Mouse (Mus musculus) hindbrain, embryonic 15.5 days (tissue): Measurements from ENCODE around the gene Armc6. TPM values are rescaled to one million over a fixed set of nuclear protein-coding genes. Genes with fewer than 3 reads are reported as not detected.
A peak's percentile ranks its signal among the peaks of the same experiment; 100 is the strongest.

ENCODE experiments used
- ATAC-seq: fragments of 200-750 bp; cut with Nextera tagmentation; 2 replicates; pipeline ENCODE4 v1.8.0; 2017; ENCODE audit warnings: low read depth, moderate number of reproducible peaks, moderate TSS enrichment; ENCODE audit not compliant: low FRiP score
- H3K27ac ChIP-seq: fragments of 300-500 bp; sonication (generic); replicated peaks from 2 replicates; pipeline ENCODE4 v1.5.1; 2015; ENCODE audit warnings: mild to moderate bottlenecking, inconsistent platforms
- H3K27me3 ChIP-seq: fragments of 300-500 bp; sonication (generic); 2 replicates; pipeline ENCODE4 v1.6.1; 2015; ENCODE audit warnings: control low read depth, inconsistent platforms
- H3K36me3 ChIP-seq: fragments of 300-500 bp; sonication (generic); 2 replicates; pipeline ENCODE4 v1.6.1; 2015; ENCODE audit warnings: control low read depth, inconsistent platforms
- H3K4me1 ChIP-seq: fragments of 300-500 bp; sonication (generic); replicated peaks from 2 replicates; pipeline ENCODE4 v1.6.1; 2015; ENCODE audit warnings: control low read depth, inconsistent platforms
- H3K4me2 ChIP-seq: fragments of 300-500 bp; sonication (generic); 2 replicates; pipeline ENCODE4 v1.6.1; 2015; ENCODE audit warnings: moderate library complexity, mild to moderate bottlenecking, inconsistent platforms
- H3K4me3 ChIP-seq: fragments of 300-500 bp; sonication (generic); 2 replicates; pipeline ENCODE4 v1.5.1; 2015; ENCODE audit warnings: mild to moderate bottlenecking, inconsistent platforms
- H3K9ac ChIP-seq: fragments of 300-500 bp; sonication (generic); 2 replicates; pipeline ENCODE4 v1.6.1; 2015; ENCODE audit warnings: inconsistent platforms
- H3K9me3 ChIP-seq: fragments of 300-500 bp; sonication (generic); 2 replicates; pipeline ENCODE4 v1.6.1; 2016; ENCODE audit warnings: control low read depth, inconsistent platforms
- WGBS: fragments of 180-500 bp; shearing (Covaris S2); methylation state at CpG from one replicate; pipeline ENCODE4 v1.1.7; 2015; 5-methylcytosine and 5-hydroxymethylcytosine counted together
- polyA plus RNA-seq: library from polyadenylated mRNA; unstranded; fragments of >200 nt; fragmentation: Nextera tagmentation; extraction: Ambion mirVana; gene quantifications from 2 replicates; pipeline ENCODE4 v1.2.1, GENCODE M21; 2015

The Armc6 gene
- polyA plus RNA-seq, 1 experiment from 2014 or later = 114 TPM

DNA sequence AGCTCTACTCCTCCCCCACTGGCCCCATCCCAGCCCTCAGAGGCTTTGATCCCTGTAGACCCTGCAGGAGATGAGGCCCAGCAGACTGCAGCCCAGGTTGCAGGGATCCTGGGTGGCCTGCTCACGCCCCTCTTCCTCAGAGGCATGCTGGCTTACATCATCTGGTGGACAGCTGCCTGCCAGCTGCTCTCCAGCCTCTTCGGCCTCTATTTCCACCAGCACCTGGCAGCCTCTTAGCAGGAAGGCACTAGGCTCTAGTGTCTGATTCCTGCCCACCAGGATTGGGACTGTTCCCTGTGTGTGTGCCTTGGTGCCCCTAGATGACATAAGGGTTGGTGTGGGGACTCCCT lies 52.4 kb downstream of the Armc6 start:
- Histone ChIP-seq H3K9ac (no peak overlapping the region), H3K4me3 (no peak overlapping the region), H3K4me2 (no peak overlapping the region), H3K36me3 (0 out of 2 replicates have a peak, but pooled peaks cover 4% of the 10 kb centered on the region), H3K27me3 (no peaks in the 10 kb centered on the region), H3K27ac (no peak overlapping the region), H3K9me3 (no peaks in the 10 kb centered on the region), H3K4me1 (no peaks in the 10 kb centered on the region)
- no peak for ATAC-seq
- 67% methylated on average over 2 of the region's 2 CpGs for WGBS

GRCm38 (mm10) chr8:70181212-70181902 lies 52.9 kb downstream of the Armc6 start:
- no peak overlapping the region for H3K9ac ChIP-seq
- 0 out of 2 replicates have a peak, but pooled peaks cover 4% of the 10 kb centered on the region for H3K36me3 ChIP-seq
- 86% methylated on average over 16 of the region's 16 CpGs for WGBS

GRCm38 (mm10) chr8:70179082-70179481 lies 55.2 kb downstream of the Armc6 start:
- no peak overlapping the region for H3K4me3 ChIP-seq
- peaks cover 4% of the 10 kb centered on the region; the same call in 1 of the 2 replicates for H3K4me1 ChIP-seq
- H3K9me3 ChIP-seq = no peaks in the 10 kb centered on the region
- no peak overlapping the region for H3K9ac ChIP-seq
- no peak overlapping the region for H3K27ac ChIP-seq
- H3K4me2 ChIP-seq = no peak overlapping the region
- no peak for ATAC-seq
- H3K27me3 ChIP-seq = no peaks in the 10 kb centered on the region
- H3K36me3 ChIP-seq = 0 out of 2 replicates have a peak, but pooled peaks cover 4% of the 10 kb centered on the region
- WGBS = 95% methylated on average over 4 of the region's 4 CpGs

More at GRCm38 (mm10) chr8:70181212-70181902, 52.9 kb downstream of the Armc6 start:
- no peaks in the 10 kb centered on the region for H3K9me3 ChIP-seq
- no peak overlapping the region for H3K27ac ChIP-seq
- peak; percentile 27 for ATAC-seq
- no peaks in the 10 kb centered on the region for H3K4me1 ChIP-seq
- H3K27me3 ChIP-seq = no peaks in the 10 kb centered on the region
- H3K4me3 ChIP-seq = no peak overlapping the region
- H3K4me2 ChIP-seq = no peak overlapping the region

- H3K4me1 ChIP-seq = peaks cover 12% of the 10 kb centered on the region
- 95% methylated on average over 2 of the region's 2 CpGs for WGBS
- no peak overlapping the region for H3K4me3 ChIP-seq
- no peak for ATAC-seq
- 0 out of 2 replicates have a peak, but pooled peaks cover 4% of the 10 kb centered on the region for H3K36me3 ChIP-seq
- no peak overlapping the region for H3K4me2 ChIP-seq
- no peak overlapping the region for H3K9ac ChIP-seq
- no peaks in the 10 kb centered on the region for H3K9me3 ChIP-seq
- H3K27ac ChIP-seq = no peak overlapping the region
- no peaks in the 10 kb centered on the region for H3K27me3 ChIP-seq
Measured at GRCm38 (mm10) chr8:70178231-70178630, 56.0 kb downstream of the Armc6 start.

- Histone ChIP-seq H3K4me1 (peaks cover 20% of the 10 kb centered on the region), H3K9me3 (no peaks in the 10 kb centered on the region), H3K4me3 (no peak overlapping the region), H3K27me3 (no peaks in the 10 kb centered on the region), H3K36me3 (0 out of 2 replicates have a peak, but pooled peaks cover 2% of the 10 kb centered on the region), H3K9ac (no peak overlapping the region), H3K4me2 (no peak overlapping the region), H3K27ac (no peak overlapping the region)
- WGBS = 91% methylated on average over 7 of the region's 7 CpGs
- ATAC-seq = no peak
Measured at GRCm38 (mm10) chr8:70174079-70174478, 60.2 kb downstream of the Armc6 start.

- Histone ChIP-seq H3K36me3 (no peaks in the 10 kb centered on the region), H3K27me3 (no peaks in the 10 kb centered on the region), H3K27ac (no peak overlapping the region), H3K9ac (no peak overlapping the region; the same call in 1 of the 2 replicates), H3K4me2 (peak overlapping the region; percentile 68), H3K4me3 (no peak overlapping the region), H3K4me1 (peaks cover 20% of the 10 kb centered on the region), H3K9me3 (no peaks in the 10 kb centered on the region)
- ATAC-seq = no peak
- WGBS = 87% methylated on average over 5 of the region's 5 CpGs
Measured at GRCm38 (mm10) chr8:70173320-70173719, 60.9 kb downstream of the Armc6 start.

DNA sequence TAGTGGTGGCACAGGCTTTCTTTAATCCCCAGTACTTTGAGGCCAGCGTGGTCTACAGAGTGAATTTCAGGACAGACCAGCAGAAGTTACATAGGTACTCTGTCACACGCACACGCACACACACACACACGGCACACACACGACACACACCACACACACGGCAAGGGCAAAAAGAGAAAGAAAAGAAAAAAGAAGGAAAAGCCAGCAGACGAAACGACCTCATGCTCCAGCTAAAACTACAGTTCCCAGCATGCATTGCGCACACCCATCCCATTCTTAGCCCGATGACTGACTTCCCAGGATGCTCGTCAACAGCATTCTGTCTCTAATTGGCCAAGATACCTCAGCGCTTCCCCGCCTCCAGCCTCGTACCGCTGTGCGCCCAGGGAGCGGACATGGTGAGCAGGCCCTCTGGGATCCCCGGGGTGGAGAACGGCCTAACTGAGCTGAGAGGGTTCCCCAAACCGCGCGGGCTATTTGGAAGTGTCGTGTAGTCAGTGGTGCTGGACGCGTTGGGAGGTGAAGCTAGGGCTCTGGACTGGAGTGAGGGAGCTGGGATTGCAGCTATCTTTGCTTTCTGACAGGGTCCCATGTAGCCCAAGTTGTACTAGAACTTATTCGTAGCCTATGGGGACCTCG lies 62.1 kb downstream of the Armc6 start, which contains the start of gene Tmem161a:
TSS of gene Tmem161a (plus strand) at position 314 of the 639 bp plus-strand sequence.
- peak within 1 kb of the TSS; percentile 83 for H3K9ac ChIP-seq
- peak within 1 kb of the TSS; percentile 91 for H3K4me3 ChIP-seq
- H3K27ac ChIP-seq = peak within 1 kb of the TSS; percentile 76
- ATAC-seq = peak; percentile 96
- WGBS = 2% methylated on average over 27 of the region's 27 CpGs
- no peaks in the 10 kb centered on the region for H3K9me3 ChIP-seq
- H3K4me2 ChIP-seq = peak within 1 kb of the TSS; percentile 68
- H3K4me1 ChIP-seq = peaks cover 22% of the 10 kb centered on the region
- no peaks in the 10 kb centered on the region for H3K36me3 ChIP-seq
- 0 out of 2 replicates have a peak, but pooled peaks cover 2% of the 10 kb centered on the region for H3K27me3 ChIP-seq

GRCm38 (mm10) chr8:70171240-70171639 lies 63.0 kb downstream of the Armc6 start:
- Histone ChIP-seq H3K9ac (no peak overlapping the region), H3K27me3 (0 out of 2 replicates have a peak, but pooled peaks cover 4% of the 10 kb centered on the region), H3K27ac (no peak overlapping the region), H3K36me3 (no peaks in the 10 kb centered on the region), H3K4me2 (no peak overlapping the region), H3K9me3 (no peaks in the 10 kb centered on the region), H3K4me1 (peaks cover 30% of the 10 kb centered on the region), H3K4me3 (no peak overlapping the region)
- no peak for ATAC-seq
- WGBS = 90% methylated on average over 7 of the region's 7 CpGs

DNA sequence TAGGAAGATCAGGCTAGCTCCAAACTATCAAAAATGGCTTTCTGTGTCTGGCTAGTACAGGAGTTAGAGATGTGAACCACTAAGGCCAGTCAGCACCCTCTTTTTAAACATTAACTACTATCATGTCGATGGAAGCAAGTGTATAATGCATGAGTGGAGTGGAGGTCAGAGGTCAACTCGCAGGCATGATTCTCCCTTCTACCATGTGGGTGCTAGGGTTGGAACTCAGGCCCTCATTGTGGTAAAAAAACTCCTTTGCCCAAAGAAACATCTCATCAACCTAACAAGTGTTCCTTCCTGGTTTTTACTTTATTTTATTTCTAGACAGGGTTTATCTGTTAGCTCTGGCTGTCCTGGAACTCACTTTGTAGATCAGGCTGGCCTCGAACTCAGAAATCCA lies 63.5 kb downstream of the Armc6 start:
- no peaks in the 10 kb centered on the region for H3K9me3 ChIP-seq
- H3K4me3 ChIP-seq = no peak overlapping the region

More for the DNA sequence above, 63.5 kb downstream of the Armc6 start:
- no peak overlapping the region for H3K27ac ChIP-seq
- ATAC-seq = no peak
- H3K36me3 ChIP-seq = no peaks in the 10 kb centered on the region
- WGBS = 71% methylated on average over 3 of the region's 3 CpGs
- H3K4me1 ChIP-seq = peaks cover 30% of the 10 kb centered on the region
- no peak overlapping the region for H3K9ac ChIP-seq
- 0 out of 2 replicates have a peak, but pooled peaks cover 8% of the 10 kb centered on the region for H3K27me3 ChIP-seq
- H3K4me2 ChIP-seq = no peak overlapping the region

Other genes with a start within 250 kb of the Armc6 start
- gene Gatad2a, start 238.1 kb downstream of the Armc6 start, polyA plus RNA-seq = 31.7 and 33.1 TPM in 2 replicates
- 71.7 and 72.2 TPM in 2 replicates for gene Mau2, start 191.7 kb downstream of the Armc6 start, polyA plus RNA-seq
- 55.5 and 57.6 TPM in 2 replicates for gene Sugp1, start 191.7 kb downstream of the Armc6 start, polyA plus RNA-seq
- 0.97 and 2.8 TPM in 2 replicates for gene Tm6sf2, start 161.5 kb downstream of the Armc6 start, polyA plus RNA-seq
- 0.87 and 1.3 TPM in 2 replicates for gene Hapln4, start 151.0 kb downstream of the Armc6 start, polyA plus RNA-seq
- gene Ncan, start 113.6 kb downstream of the Armc6 start, polyA plus RNA-seq = 165 and 193 TPM in 2 replicates
- gene Nr2c2ap, start 103.1 kb downstream of the Armc6 start, polyA plus RNA-seq = 38.3 and 42.8 TPM in 2 replicates
- gene Rfxank, start 95.3 kb downstream of the Armc6 start, polyA plus RNA-seq = 13.0 and 13.6 TPM in 2 replicates
- 54.6 and 55.1 TPM in 2 replicates for gene Borcs8, start 95.0 kb downstream of the Armc6 start, polyA plus RNA-seq
- 0.48 and 0.80 TPM in 2 replicates for gene Mef2b, start 94.8 kb downstream of the Armc6 start, polyA plus RNA-seq
- gene Tmem161a, start 62.1 kb downstream of the Armc6 start, polyA plus RNA-seq = 47.3 and 53.1 TPM in 2 replicates
- gene Slc25a42, start 22.2 kb downstream of the Armc6 start, polyA plus RNA-seq = 8.2 and 10.2 TPM in 2 replicates
- 89.2 and 90.9 TPM in 2 replicates for gene Sugp2, start 240 bp downstream of the Armc6 start, polyA plus RNA-seq
- 30.8 and 36.5 TPM in 2 replicates for gene Homer3, start 48.4 kb upstream of the Armc6 start, polyA plus RNA-seq
- gene Ddx49, start 68.0 kb upstream of the Armc6 start, polyA plus RNA-seq = 44.2 and 46.3 TPM in 2 replicates
- gene Cope, start 68.1 kb upstream of the Armc6 start, polyA plus RNA-seq = 291 and 295 TPM in 2 replicates
- gene Cers1, start 81.3 kb upstream of the Armc6 start, polyA plus RNA-seq = 37.8 and 43.2 TPM in 2 replicates
- 2.8 and 7.8 TPM in 2 replicates for gene Gdf1, start 95.4 kb upstream of the Armc6 start, polyA plus RNA-seq
- 14.5 and 15.1 TPM in 2 replicates for gene Upf1, start 118.8 kb upstream of the Armc6 start, polyA plus RNA-seq
- gene Comp, start 139.1 kb upstream of the Armc6 start, polyA plus RNA-seq = 0.27 and 0.47 TPM in 2 replicates
- 46.1 and 57.4 TPM in 2 replicates for gene Crtc1, start 205.1 kb upstream of the Armc6 start, polyA plus RNA-seq
- gene Klhl26, start 242.5 kb upstream of the Armc6 start, polyA plus RNA-seq = 29.5 and 33.6 TPM in 2 replicates